ENCODE assay signal across 21 mouse cellular contexts in genomic region chr2:85093376-85093775, GRCm38 (mm10). TPM values are rescaled to one million over a fixed set of nuclear protein-coding genes. Genes with fewer than 3 reads are reported as not detected.
A peak's percentile ranks its signal among the peaks of the same experiment; 100 is the strongest.
DNase-seq lines count a peak whose midpoint lies in the region; ATAC-seq lines count a peak whose summit lies in the region.
"Had no signal": no experiment of that assay in that cellular context is flagged by ENCODE, and none has a peak within 500 bp of the region (broad histone marks: within the 10 kb centered on the region; RNA-seq: fewer than 3 reads in every experiment).

No protein-coding gene starts in this region.

- 50% methylated on average over 1 of the region's 1 CpGs for WGBS in lung, embryonic 15.5 days
- 53% methylated on average over 1 of the region's 1 CpGs for WGBS in stomach, embryonic 16.5 days
- WGBS in midbrain, embryonic 14.5 days, result 97% methylated on average over 1 of the region's 1 CpGs

- peak; percentile 31 for DNase-seq in adrenal gland, postnatal 14 days
- no peak for DNase-seq in adrenal gland, adult 18-20 months (ENCODE audit: low spot score in 2 of 2)
- DNase-seq in lung, adult 18-20 months, result peak; percentile 64 to 82
- no peak for DNase-seq in lung, postnatal 14 days
- no peak for DNase-seq in layer of hippocampus, postnatal 14 days (ENCODE audit: low spot score in 2 of 2)
- DNase-seq in midbrain, embryonic 14.5 days, result no peak
- DNase-seq: cerebellum, postnatal 25 days; heart, postnatal 36 days; kidney, adult 8-10 months; kidney, postnatal 4 days; layer of hippocampus, postnatal 36 days; left cerebral cortex, postnatal 4 days; retina, postnatal 1 day; right cerebral cortex, postnatal 4 days had no signal

- H3K9me3 ChIP-seq in lung, embryonic 15.5 days, result no peaks in the 10 kb centered on the region
- H3K9me3 ChIP-seq in stomach, embryonic 16.5 days (replicated peaks; ENCODE audit: control insufficient read depth, low read length), result no peaks in the 10 kb centered on the region
- no peaks in the 10 kb centered on the region for H3K9me3 ChIP-seq in midbrain, embryonic 14.5 days (ENCODE audit: control insufficient read depth, low read length)
- H3K9me3 ChIP-seq: heart, embryonic 13.5 days; hindbrain, embryonic 15.5 days had no signal

- no peak for ATAC-seq in lung, embryonic 15.5 days (ENCODE audit: borderline replicate concordance, extremely low read depth, low FRiP score, low TSS enrichment)
- ATAC-seq in stomach, embryonic 16.5 days (ENCODE audit: insufficient read depth, low FRiP score), result peak; percentile 65; the same call in 1 of the 2 replicates
- ATAC-seq in midbrain, embryonic 14.5 days (ENCODE audit: low FRiP score, low TSS enrichment), result no peak
- ATAC-seq: forebrain, embryonic 14.5 days had no signal

- no peak overlapping the region for H3K9ac ChIP-seq in lung, embryonic 15.5 days
- no peak overlapping the region for H3K9ac ChIP-seq in stomach, embryonic 16.5 days (ENCODE audit: low read length)
- no peak overlapping the region for H3K9ac ChIP-seq in midbrain, embryonic 14.5 days (replicated peaks; ENCODE audit: low read length)
- H3K9ac ChIP-seq: heart, embryonic 13.5 days; hindbrain, embryonic 15.5 days had no signal

- no peaks in the 10 kb centered on the region for H3K36me3 ChIP-seq in lung, embryonic 15.5 days
- no peaks in the 10 kb centered on the region for H3K36me3 ChIP-seq in stomach, embryonic 16.5 days (ENCODE audit: control insufficient read depth, insufficient read depth, low read length)
- no peaks in the 10 kb centered on the region for H3K36me3 ChIP-seq in midbrain, embryonic 14.5 days (ENCODE audit: control insufficient read depth, insufficient read depth, low read length)
- H3K36me3 ChIP-seq: heart, embryonic 13.5 days; hindbrain, embryonic 15.5 days had no signal

- no peaks in the 10 kb centered on the region for H3K27me3 ChIP-seq in lung, embryonic 15.5 days
- no peaks in the 10 kb centered on the region for H3K27me3 ChIP-seq in stomach, embryonic 16.5 days (ENCODE audit: control insufficient read depth, insufficient read depth, low read length)
- no peaks in the 10 kb centered on the region for H3K27me3 ChIP-seq in midbrain, embryonic 14.5 days (ENCODE audit: control insufficient read depth, insufficient read depth, low read length)
- H3K27me3 ChIP-seq: heart, embryonic 13.5 days; hindbrain, embryonic 15.5 days had no signal

- peaks cover 20% of the 10 kb centered on the region for H3K4me1 ChIP-seq in lung, embryonic 15.5 days
- H3K4me1 ChIP-seq in stomach, embryonic 16.5 days (ENCODE audit: control insufficient read depth, insufficient read depth, low read length), result peaks cover 7% of the 10 kb centered on the region; the same call in 1 of the 2 replicates
- no peaks in the 10 kb centered on the region for H3K4me1 ChIP-seq in midbrain, embryonic 14.5 days (ENCODE audit: control insufficient read depth, insufficient read depth, low read length)
- H3K4me1 ChIP-seq: hindbrain, embryonic 15.5 days had no signal

- peak overlapping the region; percentile 19; the same call in 1 of the 2 replicates for H3K27ac ChIP-seq in lung, embryonic 15.5 days
- H3K27ac ChIP-seq in stomach, embryonic 16.5 days (ENCODE audit: low read length), result no peak overlapping the region; the same call in 1 of the 2 replicates
- no peak overlapping the region for H3K27ac ChIP-seq in midbrain, embryonic 14.5 days (replicated peaks; ENCODE audit: low read depth, low read length)
- H3K27ac ChIP-seq: heart, embryonic 13.5 days; hindbrain, embryonic 15.5 days had no signal

- H3K4me3 ChIP-seq in lung, embryonic 15.5 days, result no peak overlapping the region
- no peak overlapping the region for H3K4me3 ChIP-seq in stomach, embryonic 16.5 days (replicated peaks; ENCODE audit: low read length)
- H3K4me3 ChIP-seq in midbrain, embryonic 14.5 days (replicated peaks; ENCODE audit: low read depth, low read length), result no peak overlapping the region
- H3K4me3 ChIP-seq: heart, embryonic 13.5 days; hindbrain, embryonic 15.5 days had no signal

- H3K4me2 ChIP-seq in lung, embryonic 15.5 days, result no peak overlapping the region
- no peak overlapping the region for H3K4me2 ChIP-seq in stomach, embryonic 16.5 days (ENCODE audit: low read depth, low read length)
- no peak overlapping the region for H3K4me2 ChIP-seq in midbrain, embryonic 14.5 days (ENCODE audit: low read length)
- H3K4me2 ChIP-seq: heart, embryonic 13.5 days; hindbrain, embryonic 15.5 days; midbrain, embryonic 11.5 days had no signal

RNA-seq across cellular contexts. Expression of gene Aplnr, which starts 42.6 kb away (rescaled TPM):
- total RNA-seq in adrenal gland, postnatal 14 days (2021), result 96.2 and 97.3 TPM in 2 replicates
- 1 to 10 TPM; 4.2 to 7.1 TPM for total RNA-seq in adrenal gland, adult 18-20 months (2021)
- polyA plus RNA-seq in lung, embryonic 15.5 days (2015; fragmentation: Nextera tagmentation; extraction: Ambion mirVana), result 181 and 184 TPM in 2 replicates
- polyA plus RNA-seq in stomach, embryonic 16.5 days (2015; fragmentation: Nextera tagmentation; extraction: Ambion mirVana), result 75.8 and 81.7 TPM in 2 replicates
- total RNA-seq in layer of hippocampus, postnatal 14 days (2021), result 1 to 10 TPM; 6.1 to 8.1 TPM
- polyA plus RNA-seq in midbrain, embryonic 14.5 days (2014; fragmentation: Nextera tagmentation; extraction: Ambion mirVana), result 10.7 and 27.7 TPM in 2 replicates

RNA-seq across cellular contexts. Expression of gene Tnks1bp1, which starts 45.6 kb away (rescaled TPM):
- 111 and 120 TPM in 2 replicates for total RNA-seq in adrenal gland, postnatal 14 days (2021)
- total RNA-seq in adrenal gland, adult 18-20 months (2021), result 10 to 100 TPM; 82.1 to 89.6 TPM
- 38.8 and 53.6 TPM in 2 replicates for polyA plus RNA-seq in lung, embryonic 15.5 days (2015; fragmentation: Nextera tagmentation; extraction: Ambion mirVana)
- polyA plus RNA-seq in stomach, embryonic 16.5 days (2015; fragmentation: Nextera tagmentation; extraction: Ambion mirVana), result 66.9 and 81.6 TPM in 2 replicates
- total RNA-seq in layer of hippocampus, postnatal 14 days (2021), result 100 to 1,000 TPM; 128 to 141 TPM
- 7.9 and 10.4 TPM in 2 replicates for polyA plus RNA-seq in midbrain, embryonic 14.5 days (2014; fragmentation: Nextera tagmentation; extraction: Ambion mirVana)

RNA-seq across cellular contexts. Expression of gene P2rx3, which starts 56.1 kb away (rescaled TPM):
- total RNA-seq in adrenal gland, postnatal 14 days (2021), result 0.59 and 0.60 TPM in 2 replicates
- total RNA-seq in adrenal gland, adult 18-20 months (2021), result under 1 TPM; 0.74 to 0.86 TPM
- 0.77 and 0.91 TPM in 2 replicates for polyA plus RNA-seq in lung, embryonic 15.5 days (2015; fragmentation: Nextera tagmentation; extraction: Ambion mirVana)
- polyA plus RNA-seq in stomach, embryonic 16.5 days (2015; fragmentation: Nextera tagmentation; extraction: Ambion mirVana), result 1.6 and 1.8 TPM in 2 replicates
- 1 to 10 TPM; 2.8 to 3.4 TPM for total RNA-seq in layer of hippocampus, postnatal 14 days (2021)
- 0.91 and 1.5 TPM in 2 replicates for polyA plus RNA-seq in midbrain, embryonic 14.5 days (2014; fragmentation: Nextera tagmentation; extraction: Ambion mirVana)
- total RNA-seq: neutrophil, adult 5-6 weeks had no signal

RNA-seq across cellular contexts. Expression of gene Ssrp1, which starts 56.3 kb away (rescaled TPM):
- 115 and 123 TPM in 2 replicates for total RNA-seq in adrenal gland, postnatal 14 days (2021)
- total RNA-seq in adrenal gland, adult 18-20 months (2021), result 100 to 1,000 TPM in 1 of 2 experiments, 10 to 100 TPM in 1; 96.5 to 122 TPM
- polyA plus RNA-seq in lung, embryonic 15.5 days (2015; fragmentation: Nextera tagmentation; extraction: Ambion mirVana), result 298 and 303 TPM in 2 replicates
- 211 and 239 TPM in 2 replicates for polyA plus RNA-seq in stomach, embryonic 16.5 days (2015; fragmentation: Nextera tagmentation; extraction: Ambion mirVana)
- total RNA-seq in layer of hippocampus, postnatal 14 days (2021), result 100 to 1,000 TPM; 104 TPM
- 160 and 204 TPM in 2 replicates for polyA plus RNA-seq in midbrain, embryonic 14.5 days (2014; fragmentation: Nextera tagmentation; extraction: Ambion mirVana)

Comparison
In these comparisons a context has a peak if more than half of its experiments do, and no peak if none do; other contexts are left out.
1. DNase-seq: peak in adrenal gland, postnatal 14 days (single experiment) and lung, adult 18-20 months (2 of 2); none in adrenal gland, adult 18-20 months (0 of 2), lung, postnatal 14 days (single experiment), layer of hippocampus, postnatal 14 days (0 of 2) and midbrain, embryonic 14.5 days (single experiment).
2. RNA of gene Aplnr, which starts 42.6 kb away (total RNA-seq): 96.2 to 97.3 TPM in adrenal gland, postnatal 14 days; 6.1 to 8.1 TPM in layer of hippocampus, postnatal 14 days and 4.2 to 7.1 TPM in adrenal gland, adult 18-20 months; every median in the first group is over 10 times any median in the second.